Mouse (Mus musculus): ENCODE measurements around the gene Ugt1a10. TPM values are rescaled to one million over a fixed set of nuclear protein-coding genes. Genes with fewer than 3 reads are reported as not detected.

Gene Ugt1a10
- polyA plus RNA-seq, 1 experiment = 0.16 TPM

DNA sequence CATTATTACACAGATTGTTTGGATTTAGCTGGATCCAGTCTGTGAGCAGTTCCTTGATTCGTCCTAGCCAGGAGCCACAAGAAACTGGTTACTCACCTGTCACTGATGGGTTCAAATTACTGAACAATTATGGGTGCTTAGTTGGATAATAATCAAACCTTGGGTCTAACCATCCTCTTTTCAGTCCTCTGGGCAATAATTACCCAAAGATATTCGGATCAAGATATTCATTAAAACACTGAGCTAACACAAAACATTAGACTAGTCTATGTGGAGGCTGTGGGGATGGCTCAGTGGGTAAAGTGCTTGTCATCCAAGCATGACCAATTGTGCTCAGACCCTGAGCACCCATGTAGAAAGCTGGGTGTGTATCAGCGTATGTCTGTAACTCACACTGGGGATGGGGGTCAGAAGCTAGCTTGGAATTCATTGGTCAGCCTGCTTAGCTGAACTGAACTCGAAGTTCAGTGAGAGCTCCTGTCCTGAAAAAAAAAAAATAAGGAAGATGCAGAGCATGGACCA is 180.8 kb downstream of the Ugt1a10 start:
- no peaks in the 10 kb centered on the region for H3K36me3 ChIP-seq (ENCODE audit: control insufficient read depth, insufficient read depth, low read length)
- TF ChIP-seq POLR2A (IDR thresholded peaks at IDR 0.05; ENCODE audit: control insufficient read depth, extremely low read depth, insufficient read depth, low read length, poor library complexity) (no peak), CTCF (IDR thresholded peaks at IDR 0.05; ENCODE audit: borderline replicate concordance, control insufficient read depth, extremely low read depth, insufficient read depth, low read length, poor library complexity) (no peak)
- H3K4me1 ChIP-seq (replicated peaks; ENCODE audit: control insufficient read depth, insufficient read depth, low read length) = no peaks in the 10 kb centered on the region
- no peak overlapping the region for H3K27ac ChIP-seq (ENCODE audit: control insufficient read depth, insufficient read depth, low read length)
- WGBS = 65% methylated on average over 4 of the region's 4 CpGs
- no peaks in the 10 kb centered on the region for H3K27me3 ChIP-seq (ENCODE audit: control insufficient read depth, insufficient read depth, low read length)
- no peak overlapping the region for H3K4me3 ChIP-seq (ENCODE audit: control insufficient read depth, insufficient read depth, low read length)
- no peak for DNase-seq

DNA sequence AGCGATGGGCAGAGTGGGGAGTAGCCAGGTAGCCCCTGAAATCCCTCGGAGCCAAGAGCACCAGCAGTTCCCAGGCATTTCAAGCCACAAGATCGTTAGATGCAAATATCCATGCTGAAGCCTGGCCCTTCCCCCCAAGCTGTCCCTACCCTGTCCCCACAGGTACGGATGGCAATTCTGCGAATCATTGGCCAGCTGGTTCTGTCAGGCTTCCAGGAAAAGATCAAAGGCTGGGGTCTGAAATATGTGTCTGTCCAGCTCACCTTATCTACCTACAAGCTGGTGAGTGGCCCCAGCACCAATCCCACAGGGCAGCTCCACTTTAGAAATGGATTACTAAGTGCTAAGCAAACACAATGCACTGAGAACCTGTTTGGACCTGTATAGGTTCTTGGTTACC is 182.1 kb downstream of the Ugt1a10 start:
- TF ChIP-seq CTCF (IDR thresholded peaks at IDR 0.05; ENCODE audit: borderline replicate concordance, control insufficient read depth, extremely low read depth, insufficient read depth, low read length, poor library complexity) = no peak
- no peak for TF ChIP-seq POLR2A (IDR thresholded peaks at IDR 0.05; ENCODE audit: control insufficient read depth, extremely low read depth, insufficient read depth, low read length, poor library complexity)
- H3K36me3 ChIP-seq (ENCODE audit: control insufficient read depth, insufficient read depth, low read length) = no peaks in the 10 kb centered on the region
- no peaks in the 10 kb centered on the region for H3K27me3 ChIP-seq (ENCODE audit: control insufficient read depth, insufficient read depth, low read length)
- WGBS = 81% methylated on average over 5 of the region's 5 CpGs
- no peaks in the 10 kb centered on the region for H3K4me1 ChIP-seq (replicated peaks; ENCODE audit: control insufficient read depth, insufficient read depth, low read length)
- no peak overlapping the region for H3K4me3 ChIP-seq (ENCODE audit: control insufficient read depth, insufficient read depth, low read length)
- H3K27ac ChIP-seq (ENCODE audit: control insufficient read depth, insufficient read depth, low read length) = no peak overlapping the region
- no peak for DNase-seq

- Histone ChIP-seq H3K4me3 (ENCODE audit: control insufficient read depth, insufficient read depth, low read length) (no peak overlapping the region), H3K27me3 (ENCODE audit: control insufficient read depth, insufficient read depth, low read length) (no peaks in the 10 kb centered on the region), H3K4me1 (replicated peaks; ENCODE audit: control insufficient read depth, insufficient read depth, low read length) (no peaks in the 10 kb centered on the region), H3K27ac (ENCODE audit: control insufficient read depth, insufficient read depth, low read length) (no peak overlapping the region), H3K36me3 (ENCODE audit: control insufficient read depth, insufficient read depth, low read length) (no peaks in the 10 kb centered on the region)
- TF ChIP-seq CTCF (IDR thresholded peaks at IDR 0.05; ENCODE audit: borderline replicate concordance, control insufficient read depth, extremely low read depth, insufficient read depth, low read length, poor library complexity) = no peak
- TF ChIP-seq POLR2A (IDR thresholded peaks at IDR 0.05; ENCODE audit: control insufficient read depth, extremely low read depth, insufficient read depth, low read length, poor library complexity) = no peak
- DNase-seq = no peak
- WGBS = 80% methylated on average over 6 of the region's 6 CpGs
Observed at GRCm38 (mm10) chr1:88238771-88239170, 183.6 kb downstream of the Ugt1a10 start.

DNA sequence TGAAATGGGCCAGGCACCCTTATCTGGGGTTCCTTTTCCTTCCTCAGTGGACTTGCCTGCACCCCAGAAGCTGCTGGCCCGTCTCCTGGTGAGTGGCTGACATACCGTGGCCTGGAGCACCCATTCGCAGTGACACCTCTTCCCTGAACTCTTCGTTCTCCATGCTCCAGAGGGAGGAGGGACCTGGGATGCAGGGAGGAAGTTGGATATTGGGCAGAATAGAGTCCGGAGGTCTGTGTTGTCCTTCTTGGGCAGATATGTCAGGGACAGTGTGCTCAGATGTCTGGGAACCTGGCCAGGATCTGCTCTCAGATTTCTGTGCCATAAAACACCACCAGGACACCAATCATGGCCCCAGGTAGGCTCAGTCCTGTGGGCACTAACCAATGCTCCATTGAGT is 184.9 kb downstream of the Ugt1a10 start:
- no peak for DNase-seq
- no peaks in the 10 kb centered on the region for H3K4me1 ChIP-seq (replicated peaks; ENCODE audit: control insufficient read depth, insufficient read depth, low read length)
- no peak overlapping the region for H3K4me3 ChIP-seq (ENCODE audit: control insufficient read depth, insufficient read depth, low read length)
- 78% methylated on average over 5 of the region's 5 CpGs for WGBS
- H3K27me3 ChIP-seq (ENCODE audit: control insufficient read depth, insufficient read depth, low read length) = no peaks in the 10 kb centered on the region
- TF ChIP-seq POLR2A (IDR thresholded peaks at IDR 0.05; ENCODE audit: control insufficient read depth, extremely low read depth, insufficient read depth, low read length, poor library complexity) (no peak), CTCF (IDR thresholded peaks at IDR 0.05; ENCODE audit: borderline replicate concordance, control insufficient read depth, extremely low read depth, insufficient read depth, low read length, poor library complexity) (no peak)
- H3K27ac ChIP-seq (ENCODE audit: control insufficient read depth, insufficient read depth, low read length) = no peak overlapping the region
- H3K36me3 ChIP-seq (ENCODE audit: control insufficient read depth, insufficient read depth, low read length) = no peaks in the 10 kb centered on the region

DNA sequence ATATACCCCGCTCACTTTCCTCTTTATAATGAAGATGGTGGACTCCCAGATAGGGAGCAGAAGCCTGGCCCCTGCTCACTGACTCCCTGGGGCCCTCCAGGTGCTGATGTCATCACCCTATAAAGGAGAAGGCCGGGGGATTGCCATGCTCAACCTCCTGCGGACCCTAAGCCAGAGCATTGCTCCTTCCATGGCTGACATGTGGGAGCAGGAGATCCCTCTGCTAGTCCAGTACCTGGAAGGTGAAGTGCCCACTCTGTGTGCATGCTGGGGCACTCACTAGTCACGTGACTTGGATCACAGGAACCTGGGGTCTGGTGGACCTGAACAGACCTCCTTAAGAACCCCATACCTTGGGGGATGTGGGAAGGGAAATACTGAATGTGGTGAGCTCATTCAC is 185.4 kb downstream of the Ugt1a10 start:
- H3K4me1 ChIP-seq (replicated peaks; ENCODE audit: control insufficient read depth, insufficient read depth, low read length) = no peaks in the 10 kb centered on the region
- 82% methylated on average over 4 of the region's 4 CpGs for WGBS
- TF ChIP-seq CTCF (IDR thresholded peaks at IDR 0.05; ENCODE audit: borderline replicate concordance, control insufficient read depth, extremely low read depth, insufficient read depth, low read length, poor library complexity) = no peak
- TF ChIP-seq POLR2A (IDR thresholded peaks at IDR 0.05; ENCODE audit: control insufficient read depth, extremely low read depth, insufficient read depth, low read length, poor library complexity) = no peak
- no peak overlapping the region for H3K4me3 ChIP-seq (ENCODE audit: control insufficient read depth, insufficient read depth, low read length)
- H3K27me3 ChIP-seq (ENCODE audit: control insufficient read depth, insufficient read depth, low read length) = no peaks in the 10 kb centered on the region
- no peaks in the 10 kb centered on the region for H3K36me3 ChIP-seq (ENCODE audit: control insufficient read depth, insufficient read depth, low read length)
- no peak overlapping the region for H3K27ac ChIP-seq (ENCODE audit: control insufficient read depth, insufficient read depth, low read length)
- no peak for DNase-seq

GRCm38 (mm10) chr1:88243861-88244260 is 188.7 kb downstream of the Ugt1a10 start:
- no peaks in the 10 kb centered on the region for H3K27me3 ChIP-seq (ENCODE audit: control insufficient read depth, insufficient read depth, low read length)
- 70% methylated on average over 5 of the region's 5 CpGs for WGBS
- DNase-seq = no peak
- TF ChIP-seq POLR2A (IDR thresholded peaks at IDR 0.05; ENCODE audit: control insufficient read depth, extremely low read depth, insufficient read depth, low read length, poor library complexity) (no peak), CTCF (IDR thresholded peaks at IDR 0.05; ENCODE audit: borderline replicate concordance, control insufficient read depth, extremely low read depth, insufficient read depth, low read length, poor library complexity) (no peak)
- no peaks in the 10 kb centered on the region for H3K36me3 ChIP-seq (ENCODE audit: control insufficient read depth, insufficient read depth, low read length)
- no peak overlapping the region for H3K4me3 ChIP-seq (ENCODE audit: control insufficient read depth, insufficient read depth, low read length)
- no peaks in the 10 kb centered on the region for H3K4me1 ChIP-seq (replicated peaks; ENCODE audit: control insufficient read depth, insufficient read depth, low read length)
- H3K27ac ChIP-seq (ENCODE audit: control insufficient read depth, insufficient read depth, low read length) = no peak overlapping the region

DNA sequence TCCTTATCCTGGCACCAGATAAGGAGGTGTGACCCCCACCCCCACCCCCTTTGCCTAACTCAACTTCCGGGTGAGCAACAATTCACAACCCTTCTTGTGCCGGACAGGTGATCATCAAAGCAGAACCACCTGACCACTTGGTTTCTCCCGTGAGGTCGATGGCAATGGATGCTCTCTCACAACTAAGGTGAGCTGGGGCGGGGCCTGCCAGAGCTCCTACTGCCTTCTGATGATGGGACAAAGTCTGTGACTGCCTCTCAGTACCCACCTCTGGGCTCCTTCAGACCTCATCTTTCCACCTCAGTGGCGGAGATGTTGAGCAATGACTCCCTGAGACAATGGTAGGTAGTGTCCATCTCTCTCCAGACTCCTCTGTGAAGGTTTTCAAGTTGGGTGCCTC is 190.7 kb downstream of the Ugt1a10 start:
- no peaks in the 10 kb centered on the region for H3K36me3 ChIP-seq (ENCODE audit: control insufficient read depth, insufficient read depth, low read length)
- H3K4me3 ChIP-seq (ENCODE audit: control insufficient read depth, insufficient read depth, low read length) = no peak overlapping the region
- no peaks in the 10 kb centered on the region for H3K4me1 ChIP-seq (replicated peaks; ENCODE audit: control insufficient read depth, insufficient read depth, low read length)
- no peaks in the 10 kb centered on the region for H3K27me3 ChIP-seq (ENCODE audit: control insufficient read depth, insufficient read depth, low read length)
- no peak for DNase-seq
- TF ChIP-seq POLR2A (IDR thresholded peaks at IDR 0.05; ENCODE audit: control insufficient read depth, extremely low read depth, insufficient read depth, low read length, poor library complexity) (no peak), CTCF (IDR thresholded peaks at IDR 0.05; ENCODE audit: borderline replicate concordance, control insufficient read depth, extremely low read depth, insufficient read depth, low read length, poor library complexity) (no peak)
- WGBS = 81% methylated on average over 6 of the region's 6 CpGs
- no peak overlapping the region for H3K27ac ChIP-seq (ENCODE audit: control insufficient read depth, insufficient read depth, low read length)
